Mouse (Mus musculus) heart, embryonic 10.5 days (tissue): ENCODE data around the gene Hspb7. TPM values are rescaled to one million over a fixed set of nuclear protein-coding genes. Genes with fewer than 3 reads are reported as not detected.

ENCODE experiments used
- DNase-seq: peaks from one replicate; pipeline ENCODE4 v3.0.0-alpha.2; 2017; ENCODE audit warnings: low spot score
- H3K27ac ChIP-seq: fragments of 300-500 bp; sonication (generic); 2 replicates; pipeline ENCODE4 v1.5.1; 2016; ENCODE audit warnings: mild to moderate bottlenecking
- H3K27me3 ChIP-seq: fragments of 300-500 bp; sonication (generic); 2 replicates; pipeline ENCODE4 v1.6.1; 2016; ENCODE audit warnings: mild to moderate bottlenecking; ENCODE audit not compliant: poor library complexity, insufficient read depth, severe bottlenecking
- H3K36me3 ChIP-seq: fragments of 300-500 bp; sonication (generic); 2 replicates; pipeline ENCODE4 v1.6.1; 2016; ENCODE audit warnings: mild to moderate bottlenecking, moderate library complexity
- H3K4me1 ChIP-seq: fragments of 300-500 bp; sonication (generic); 2 replicates; pipeline ENCODE4 v1.6.1; 2016; ENCODE audit warnings: mild to moderate bottlenecking
- H3K4me3 ChIP-seq: fragments of 300-500 bp; sonication (generic); 2 replicates; pipeline ENCODE4 v1.5.1; 2016; ENCODE audit warnings: mild to moderate bottlenecking, moderate library complexity
- H3K9me3 ChIP-seq: fragments of 300-500 bp; sonication (generic); 2 replicates; pipeline ENCODE4 v1.6.1; 2016; ENCODE audit warnings: mild to moderate bottlenecking, moderate library complexity
- WGBS: fragments of 180-500 bp; shearing (Covaris S2); methylation state at CpG from one replicate; pipeline ENCODE4 v1.1.7; 2016; 5-methylcytosine and 5-hydroxymethylcytosine counted together
- polyA plus RNA-seq: library from polyadenylated mRNA; unstranded; fragments of >200 nt; fragmentation: Nextera tagmentation; extraction: Ambion mirVana; gene quantifications from 2 replicates; pipeline ENCODE4 v1.2.1, GENCODE M21; 2016

The Hspb7 gene
- polyA plus RNA-seq, 1 experiment from 2014 or later: 61.5 TPM

- Histone ChIP-seq H3K27me3 (peaks cover 21% of the 10 kb centered on the region; the same call in 1 of the 2 replicates), H3K36me3 (peaks cover 23% of the 10 kb centered on the region), H3K27ac (peak overlapping the region; percentile 90), H3K4me1 (peaks cover 71% of the 10 kb centered on the region), H3K9me3 (no peaks in the 10 kb centered on the region), H3K4me3 (peak overlapping the region; percentile 61)
- WGBS: 68% methylated on average over 13 of the region's 13 CpGs
- no peak for DNase-seq
Observed at GRCm38 (mm10) chr4:141423691-141424431, 3.3 kb downstream of the Hspb7 start.

- peak; percentile 92 for DNase-seq
- peaks cover 23% of the 10 kb centered on the region for H3K36me3 ChIP-seq
- H3K27ac ChIP-seq: peak overlapping the region; percentile 90
Observed at GRCm38 (mm10) chr4:141425484-141426479, 5.2 kb downstream of the Hspb7 start.

DNA sequence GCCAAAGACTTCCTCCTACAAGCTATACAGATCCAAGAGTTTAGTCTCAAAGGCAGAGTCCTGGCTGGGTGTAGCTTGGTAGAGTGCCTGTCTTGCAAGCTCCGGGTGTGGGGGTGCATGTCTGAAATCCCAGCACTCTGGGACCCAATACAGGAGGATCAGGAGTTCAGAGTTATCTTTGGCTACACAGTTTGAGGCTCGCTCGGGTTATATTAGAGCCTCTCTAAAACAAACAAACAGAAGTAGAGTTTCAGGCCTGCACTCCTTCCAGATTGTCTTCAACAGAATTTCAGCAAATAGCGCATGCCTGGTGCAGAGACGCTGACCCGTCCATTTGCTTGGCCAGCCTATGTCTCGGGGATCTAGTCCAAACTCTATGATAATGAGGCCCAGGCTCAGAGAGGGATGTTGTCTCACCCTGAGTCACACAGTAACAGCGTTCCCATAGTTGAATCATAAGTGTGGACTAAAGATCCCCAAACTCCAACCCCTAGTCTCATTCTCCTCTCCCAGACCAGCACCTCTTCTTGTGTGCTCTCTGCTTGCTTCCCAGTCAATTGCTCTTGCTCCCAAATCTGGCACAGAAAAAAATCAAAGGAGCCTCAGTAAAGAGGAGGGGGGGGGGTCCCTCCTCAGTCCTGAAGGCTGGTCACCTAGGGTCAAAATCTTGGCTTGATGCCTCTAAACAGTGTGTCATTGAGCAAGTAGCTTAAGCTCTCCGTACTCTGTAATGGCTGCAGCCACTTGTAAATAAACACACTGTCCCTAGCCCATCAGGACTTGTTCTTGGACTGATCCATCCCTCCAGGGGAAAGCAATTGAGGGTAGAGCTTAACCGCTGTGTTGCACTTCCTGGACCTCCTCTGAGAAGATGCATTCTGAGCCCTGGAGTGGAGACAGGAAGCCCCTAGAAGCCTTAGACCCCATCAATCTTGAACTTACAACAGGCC is 6.5 kb downstream of the Hspb7 start:
- Histone ChIP-seq H3K4me3 (peak overlapping the region; percentile 61; the same call in 1 of the 2 replicates), H3K27ac (peak overlapping the region; percentile 90), H3K4me1 (peaks cover 45% of the 10 kb centered on the region), H3K27me3 (peaks cover 21% of the 10 kb centered on the region; the same call in 1 of the 2 replicates), H3K36me3 (peaks cover 23% of the 10 kb centered on the region), H3K9me3 (no peaks in the 10 kb centered on the region)
- DNase-seq: no peak
- WGBS: 62% methylated on average over 10 of the region's 10 CpGs

More at GRCm38 (mm10) chr4:141425484-141426479, 5.2 kb downstream of the Hspb7 start:
- peak overlapping the region; percentile 61 for H3K4me3 ChIP-seq
- peaks cover 21% of the 10 kb centered on the region; the same call in 1 of the 2 replicates for H3K27me3 ChIP-seq
- H3K9me3 ChIP-seq: no peaks in the 10 kb centered on the region
- H3K4me1 ChIP-seq: peaks cover 56% of the 10 kb centered on the region
- WGBS: 2% methylated on average over 36 of the region's 36 CpGs

- H3K36me3 ChIP-seq: peaks cover 18% of the 10 kb centered on the region
- no peaks in the 10 kb centered on the region for H3K9me3 ChIP-seq
- H3K27me3 ChIP-seq: peaks cover 23% of the 10 kb centered on the region; the same call in 1 of the 2 replicates
- WGBS: 79% methylated on average over 13 of the region's 13 CpGs
- no peak for DNase-seq
- peaks cover 45% of the 10 kb centered on the region for H3K4me1 ChIP-seq
- H3K27ac ChIP-seq: no peak overlapping the region
- no peak overlapping the region for H3K4me3 ChIP-seq
Observed at GRCm38 (mm10) chr4:141427921-141428320, 7.3 kb downstream of the Hspb7 start.

DNA sequence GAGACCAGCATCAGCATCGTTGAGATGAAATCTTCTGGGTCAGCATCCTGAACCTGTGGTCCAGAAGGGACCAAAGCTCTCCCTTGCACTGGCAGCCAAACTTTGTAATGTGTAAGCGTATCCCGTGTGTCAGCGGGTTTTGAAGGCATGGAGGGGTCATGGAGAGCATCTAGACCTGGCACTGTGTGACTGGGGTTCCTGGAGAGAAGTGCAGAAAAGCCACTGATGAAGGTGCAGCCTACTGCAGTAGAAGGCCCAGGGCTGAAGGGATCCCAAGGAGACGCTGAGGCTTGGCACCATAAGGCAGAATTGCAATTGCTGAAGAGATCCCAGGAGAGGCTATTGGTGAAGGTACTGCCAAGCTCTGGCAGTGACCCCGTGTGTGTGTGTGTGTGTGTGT is 8.8 kb downstream of the Hspb7 start:
- WGBS: 79% methylated on average over 6 of the region's 6 CpGs
- Histone ChIP-seq H3K27ac (no peak overlapping the region), H3K27me3 (peaks cover 18% of the 10 kb centered on the region; the same call in 1 of the 2 replicates)

DNA sequence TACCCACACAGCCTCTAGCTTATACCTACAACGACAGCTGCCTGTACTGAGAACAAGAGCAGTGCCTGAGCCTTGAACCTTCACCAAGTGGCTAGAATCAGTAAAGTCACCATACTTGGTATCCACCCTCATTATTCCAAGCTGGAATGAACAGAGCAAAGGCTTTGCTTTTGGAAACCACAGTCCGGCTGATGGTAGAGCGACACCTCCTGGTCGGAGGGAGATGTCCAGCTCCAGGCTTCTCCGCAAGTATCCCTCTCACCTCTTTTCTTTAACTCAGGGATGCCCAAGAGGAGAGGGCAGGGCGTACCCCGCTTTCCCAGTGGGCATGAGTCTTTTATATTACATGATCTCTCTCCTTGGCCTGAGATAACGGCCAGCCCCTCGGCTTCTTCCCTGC is 9.3 kb downstream of the Hspb7 start:
- Histone ChIP-seq H3K9me3 (no peaks in the 10 kb centered on the region), H3K36me3 (0 out of 2 replicates have a peak, but pooled peaks cover 2% of the 10 kb centered on the region), H3K4me3 (no peak overlapping the region), H3K27me3 (peaks cover 14% of the 10 kb centered on the region; the same call in 1 of the 2 replicates), H3K27ac (no peak overlapping the region), H3K4me1 (peaks cover 28% of the 10 kb centered on the region)
- 43% methylated on average over 9 of the region's 9 CpGs for WGBS
- DNase-seq: no peak

More for the DNA sequence above, 8.8 kb downstream of the Hspb7 start:
- DNase-seq: no peak
- Histone ChIP-seq H3K4me1 (peaks cover 33% of the 10 kb centered on the region), H3K36me3 (0 out of 2 replicates have a peak, but pooled peaks cover 5% of the 10 kb centered on the region), H3K4me3 (no peak overlapping the region), H3K9me3 (no peaks in the 10 kb centered on the region)

DNA sequence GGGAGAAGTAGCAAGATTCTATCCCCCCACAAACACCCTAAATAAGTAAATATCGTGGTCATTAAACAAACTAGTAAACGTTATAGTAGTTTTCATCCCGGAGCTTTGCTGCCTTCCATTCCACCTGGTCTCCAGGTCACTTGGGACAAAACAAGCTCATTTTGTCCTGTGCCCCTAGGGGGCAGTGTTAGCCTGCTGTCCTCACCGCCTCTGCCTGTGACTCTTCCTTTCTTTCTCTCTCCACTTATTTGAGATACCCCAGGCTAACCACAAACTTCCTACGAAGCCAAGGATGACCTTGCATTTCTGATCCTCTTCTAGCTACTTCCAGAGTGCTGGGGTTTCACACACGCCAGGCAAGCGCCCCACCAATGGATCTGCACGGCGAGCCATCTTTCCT is 10.4 kb downstream of the Hspb7 start:
- no peak overlapping the region for H3K27ac ChIP-seq
- no peaks in the 10 kb centered on the region for H3K36me3 ChIP-seq
- H3K27me3 ChIP-seq: peaks cover 11% of the 10 kb centered on the region; the same call in 1 of the 2 replicates
- no peak overlapping the region for H3K4me3 ChIP-seq
- no peak for DNase-seq
- peaks cover 17% of the 10 kb centered on the region for H3K4me1 ChIP-seq
- no peaks in the 10 kb centered on the region for H3K9me3 ChIP-seq
- WGBS: 37% methylated on average over 9 of the region's 9 CpGs

DNA sequence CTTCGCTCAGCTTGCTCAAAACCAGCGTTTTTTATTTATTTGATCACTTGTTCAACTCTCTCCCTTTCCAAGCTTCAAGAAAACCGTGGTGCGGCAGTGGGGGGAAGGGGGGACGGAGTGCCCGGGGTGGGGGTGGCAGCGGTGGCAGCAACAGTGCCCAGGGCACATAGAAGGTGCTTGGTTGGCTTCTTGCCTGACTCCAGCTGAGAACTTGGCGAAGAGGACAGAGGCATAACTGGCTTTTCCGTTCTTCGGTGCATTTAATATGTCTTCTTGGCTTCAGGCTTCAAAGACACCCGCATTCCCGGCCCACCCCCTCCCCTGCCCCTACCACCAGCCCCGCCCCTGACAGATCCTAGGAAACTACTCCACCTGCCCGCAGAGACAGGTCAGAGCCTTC is 12.1 kb downstream of the Hspb7 start:
- Histone ChIP-seq H3K27ac (no peak overlapping the region), H3K27me3 (peaks cover 11% of the 10 kb centered on the region; the same call in 1 of the 2 replicates), H3K4me1 (no peaks in the 10 kb centered on the region; the same call in 1 of the 2 replicates), H3K4me3 (no peak overlapping the region), H3K9me3 (no peaks in the 10 kb centered on the region), H3K36me3 (no peaks in the 10 kb centered on the region)
- 62% methylated on average over 14 of the region's 14 CpGs for WGBS
- DNase-seq: no peak

GRCm38 (mm10) chr4:141433191-141433590 is 12.6 kb downstream of the Hspb7 start:
- H3K36me3 ChIP-seq: no peaks in the 10 kb centered on the region
- H3K4me3 ChIP-seq: no peak overlapping the region
- WGBS: 77% methylated on average over 18 of the region's 18 CpGs
- no peak overlapping the region for H3K27ac ChIP-seq
- no peak for DNase-seq
- H3K4me1 ChIP-seq: no peaks in the 10 kb centered on the region; the same call in 1 of the 2 replicates
- no peaks in the 10 kb centered on the region for H3K9me3 ChIP-seq
- peaks cover 11% of the 10 kb centered on the region; the same call in 1 of the 2 replicates for H3K27me3 ChIP-seq

GRCm38 (mm10) chr4:141435974-141436373 is 15.4 kb downstream of the Hspb7 start, which contains the start of gene Srarp:
Srarp (minus strand) TSS chr4:141436105.
- Histone ChIP-seq H3K4me3 (no peak within 1 kb of the TSS), H3K9me3 (no peaks in the 10 kb centered on the region), H3K27me3 (peaks cover 11% of the 10 kb centered on the region; the same call in 1 of the 2 replicates), H3K27ac (no peak within 1 kb of the TSS), H3K4me1 (peaks cover 3% of the 10 kb centered on the region; the same call in 1 of the 2 replicates), H3K36me3 (no peaks in the 10 kb centered on the region)
- no peak for DNase-seq
- 79% methylated on average over 1 of the region's 1 CpGs for WGBS

GRCm38 (mm10) chr4:141439083-141439803 is 18.7 kb downstream of the Hspb7 start:
- Histone ChIP-seq H3K4me3 (no peak overlapping the region), H3K36me3 (no peaks in the 10 kb centered on the region), H3K4me1 (peaks cover 13% of the 10 kb centered on the region), H3K9me3 (no peaks in the 10 kb centered on the region), H3K27ac (no peak overlapping the region), H3K27me3 (no peaks in the 10 kb centered on the region)
- no peak for DNase-seq
- 81% methylated on average over 12 of the region's 12 CpGs for WGBS
